Mouse (Mus musculus): ENCODE measurements around the gene Cdk18. TPM values are rescaled to one million over a fixed set of nuclear protein-coding genes. Genes with fewer than 3 reads are reported as not detected.

Gene Cdk18
- total RNA-seq, 2 experiments from 2014 or later, result 14.7 to 16.0 TPM

DNA sequence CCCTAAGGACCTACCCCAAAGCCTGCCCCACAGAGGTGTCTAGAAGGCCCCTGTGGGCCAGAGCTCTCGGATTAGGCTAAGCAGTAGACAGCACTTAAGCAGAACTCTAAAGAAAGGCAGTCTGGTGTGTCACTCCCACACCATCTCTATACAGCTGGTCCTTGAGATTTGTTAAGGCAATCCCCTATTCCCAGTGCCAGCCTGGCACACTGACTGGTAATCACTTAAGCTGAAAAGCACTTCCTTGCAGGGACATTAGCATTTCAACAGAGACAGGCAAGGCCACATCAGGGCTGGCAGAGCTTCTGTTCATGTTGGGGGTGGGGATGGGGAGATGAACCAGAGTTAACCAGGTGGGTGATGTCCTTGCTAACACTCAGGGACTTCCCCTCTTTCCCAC lies 74.5 kb downstream of the Cdk18 start:
- no peak for DNase-seq

DNA sequence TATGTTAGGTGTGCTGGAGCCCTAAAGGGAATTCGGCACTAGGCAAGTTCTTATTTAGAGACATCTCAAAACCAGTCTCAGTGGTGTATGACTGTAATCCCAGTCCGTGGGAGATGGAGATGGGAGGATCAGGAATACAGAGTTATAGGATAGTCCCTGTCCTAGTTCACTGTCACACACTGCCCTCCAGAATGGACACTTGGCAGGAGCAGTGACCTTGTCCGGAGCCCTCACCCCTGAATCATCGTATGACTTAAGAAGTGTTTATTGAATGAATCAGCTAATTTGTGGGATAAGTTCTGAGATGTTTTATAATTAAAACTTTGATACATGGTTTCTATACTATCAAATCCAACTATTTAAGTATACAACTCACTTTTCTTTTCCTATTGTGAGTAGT lies 76.4 kb downstream of the Cdk18 start:
- no peak for DNase-seq

Other genes starting within 250 kb of the Cdk18 start
- gene Nucks1, start 229.2 kb downstream of the Cdk18 start, total RNA-seq (2021), result 10 to 100 TPM; 60.7 to 63.9 TPM
- 1 to 10 TPM; 5.4 to 6.9 TPM for gene Slc45a3, start 176.7 kb downstream of the Cdk18 start, total RNA-seq (2021)
- 10 to 100 TPM; 77.4 to 82.0 TPM for gene Elk4, start 132.1 kb downstream of the Cdk18 start, total RNA-seq (2021)
- gene Mfsd4a, start 71.6 kb downstream of the Cdk18 start, total RNA-seq (2021), result 1 to 10 TPM; 5.1 to 6.9 TPM
- not detected for gene Lemd1, start 51.7 kb upstream of the Cdk18 start, total RNA-seq (2021)
- under 1 TPM in 1 of 2 experiments, not detected in 1; 0.10 TPM for gene AC124108.1, start 51.8 kb upstream of the Cdk18 start, total RNA-seq (2021)
- gene Gm10188, start 90.1 kb upstream of the Cdk18 start, total RNA-seq (2021), result not detected
- 10 to 100 TPM; 16.7 to 25.6 TPM for gene Klhdc8a, start 158.9 kb upstream of the Cdk18 start, total RNA-seq (2021)
- 1 to 10 TPM; 4.2 to 4.4 TPM for gene Nuak2, start 176.4 kb upstream of the Cdk18 start, total RNA-seq (2021)

Data from heart, adult 18-20 months (tissue).